Mouse (Mus musculus) layer of hippocampus, adult 11-12 months (tissue): ENCODE data around the gene Prnp.

Experiments used
- DNase-seq: peaks from one replicate; pipeline ENCODE4 v3.0.0; 2022; ENCODE audit warnings: low spot score

Prnp gene

DNA sequence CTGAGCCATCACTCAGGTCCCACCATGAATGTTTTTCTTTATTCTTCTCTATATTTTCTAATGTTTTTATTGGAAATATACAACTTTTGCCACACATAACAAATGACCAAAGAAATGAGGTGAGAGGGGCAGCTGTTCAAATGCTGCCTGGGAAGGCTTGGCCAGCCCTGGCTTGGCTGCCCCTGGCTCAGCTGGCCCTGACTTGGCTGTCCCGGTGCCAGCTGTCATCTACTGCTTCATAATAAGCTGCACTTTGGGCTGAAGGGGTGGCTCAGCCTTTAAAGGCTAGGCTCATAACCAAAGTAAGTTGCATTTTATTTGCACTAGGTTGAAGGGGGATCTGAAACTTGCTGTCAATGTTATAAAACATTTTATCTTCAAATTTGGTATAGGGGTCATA lies 2.9 kb upstream of the Prnp start:
- DNase-seq, result no peak

DNA sequence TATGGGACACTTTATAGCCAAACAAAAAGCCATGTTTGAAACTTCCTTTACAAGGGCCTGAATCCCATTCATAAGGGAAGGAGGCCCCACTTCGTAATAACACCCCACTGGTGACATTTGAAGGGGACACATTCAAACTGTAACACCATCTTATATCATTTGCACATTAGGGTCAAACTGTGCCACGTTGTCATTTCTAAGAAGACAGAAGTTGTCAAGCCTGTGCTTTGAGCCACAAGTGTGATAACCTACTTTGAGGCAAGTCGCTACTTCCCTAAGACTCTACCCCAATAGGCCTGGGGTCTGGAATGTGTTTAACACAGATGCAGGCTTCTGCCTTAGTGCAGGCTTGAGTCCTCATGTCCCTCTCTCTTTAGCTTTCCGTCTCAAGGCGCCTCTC lies 2.4 kb upstream of the Prnp start:
- DNase-seq, result no peak

DNA sequence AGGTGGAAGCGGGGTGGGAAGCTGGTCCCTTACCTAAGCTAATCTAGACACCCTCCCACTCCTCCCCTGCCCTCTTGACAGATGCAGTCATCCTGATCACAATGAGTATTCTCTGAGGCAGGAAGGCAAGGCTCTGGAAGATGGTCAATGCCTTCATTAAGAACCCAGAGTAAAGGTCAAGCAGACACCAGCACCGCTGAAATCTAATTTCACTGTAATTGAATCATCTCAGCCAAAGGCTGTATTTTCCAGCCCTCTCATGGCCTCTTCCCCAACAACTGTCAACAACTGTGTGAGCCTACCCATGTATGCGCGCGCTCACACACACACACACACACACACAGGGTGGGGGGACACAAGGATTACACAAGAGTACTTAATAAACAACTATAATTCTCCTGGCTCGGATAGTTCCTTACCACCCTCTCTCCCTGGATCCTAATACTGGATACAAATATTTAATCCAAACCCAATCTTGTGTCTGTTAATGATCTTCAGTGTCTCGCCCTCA lies 1.3 kb upstream of the Prnp start:
- no peak for DNase-seq

DNA sequence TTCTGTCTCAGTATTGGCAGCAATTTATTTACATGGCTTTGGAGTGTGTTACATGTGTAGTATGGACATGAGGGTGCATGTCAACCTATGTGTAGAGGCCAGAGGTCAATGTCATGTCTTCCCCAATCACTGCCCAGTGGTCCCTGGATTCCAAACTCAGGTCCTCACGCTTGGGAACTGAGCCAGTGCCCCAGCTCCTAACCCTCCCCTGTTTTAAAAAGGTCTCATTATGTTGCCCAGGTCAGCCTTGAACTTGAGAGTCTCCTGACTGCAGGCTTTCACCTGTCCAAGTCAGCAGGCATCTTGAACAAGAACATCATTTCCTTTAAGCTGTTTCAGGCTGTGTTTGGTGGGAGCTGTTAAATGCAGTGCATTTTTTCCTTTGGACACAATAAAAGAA lies 822 bp upstream of the Prnp start:
- no peak for DNase-seq

DNA sequence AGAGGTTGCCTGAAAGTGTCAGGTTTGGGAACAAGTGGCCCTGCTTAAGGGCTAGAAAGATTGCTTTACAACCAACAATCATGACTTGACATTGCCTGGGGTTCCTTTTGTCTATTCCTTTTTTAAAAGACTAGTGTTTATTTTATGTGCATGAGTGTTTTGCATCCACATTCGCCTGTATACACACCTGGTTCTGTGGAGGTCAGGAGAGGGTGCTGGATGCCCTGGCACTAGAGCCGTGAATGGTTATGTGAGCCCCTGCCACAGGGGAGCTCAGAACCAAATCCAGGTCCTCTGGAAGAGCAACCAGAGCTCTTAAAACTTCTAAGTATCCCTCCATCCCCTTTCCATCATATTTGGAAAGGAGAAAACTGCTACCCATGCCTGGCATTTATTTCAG lies 1.1 kb downstream of the Prnp start:
- DNase-seq, result no peak

DNA sequence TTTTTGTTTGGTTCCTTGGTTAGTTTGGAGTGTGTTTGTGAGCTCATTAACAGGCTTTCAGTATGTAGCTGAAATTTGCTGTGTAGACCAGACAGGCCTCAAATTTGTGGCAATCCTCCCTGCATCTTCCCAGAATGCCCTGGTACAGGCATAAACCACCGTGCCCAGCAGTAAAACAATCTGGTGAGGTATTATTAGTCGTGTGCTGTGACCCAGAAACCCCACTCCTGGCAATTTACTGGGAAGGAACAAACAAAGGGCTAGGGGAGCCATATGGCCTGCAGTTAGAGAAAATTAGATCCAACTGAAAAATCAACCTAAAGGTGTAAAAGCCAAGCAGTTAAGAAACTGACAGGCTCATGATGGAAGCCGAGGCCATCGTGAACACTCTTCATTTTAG lies 1.6 kb downstream of the Prnp start:
- no peak for DNase-seq

DNA sequence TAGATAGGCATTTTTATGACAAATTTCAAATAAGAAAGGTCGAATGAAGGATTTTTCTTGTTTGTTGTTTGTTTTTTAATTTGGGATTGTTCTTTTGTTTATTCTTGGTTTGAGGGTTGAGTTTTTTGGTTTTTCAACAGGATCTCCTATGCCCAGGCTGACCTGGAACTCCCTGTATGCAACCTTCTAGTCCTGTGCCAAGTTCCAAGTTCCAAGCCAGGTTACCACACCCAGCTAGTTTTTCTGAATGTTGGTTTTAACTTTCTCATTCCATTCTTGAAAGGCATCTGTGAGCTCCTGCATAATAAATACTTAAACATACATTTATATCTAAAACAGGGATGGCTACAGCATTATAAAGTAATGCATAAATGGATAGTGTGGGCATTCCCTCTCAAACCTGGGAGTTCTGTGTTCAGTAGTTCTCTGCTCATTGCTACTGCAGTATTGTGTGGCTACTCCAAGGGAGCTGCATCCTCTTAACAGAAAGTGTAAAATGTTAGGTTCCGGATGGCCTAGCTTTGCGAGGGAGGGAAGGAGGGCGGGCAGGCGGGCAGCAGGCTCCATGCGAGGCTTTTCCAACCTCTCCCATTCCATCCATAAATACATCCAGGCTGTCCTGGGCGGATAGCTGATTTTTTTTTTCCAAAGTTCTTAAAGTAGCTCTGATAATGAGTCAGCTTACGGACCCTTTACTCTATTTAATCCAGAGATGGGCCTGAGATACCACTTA lies 3.0 kb downstream of the Prnp start:
- DNase-seq, result no peak

DNA sequence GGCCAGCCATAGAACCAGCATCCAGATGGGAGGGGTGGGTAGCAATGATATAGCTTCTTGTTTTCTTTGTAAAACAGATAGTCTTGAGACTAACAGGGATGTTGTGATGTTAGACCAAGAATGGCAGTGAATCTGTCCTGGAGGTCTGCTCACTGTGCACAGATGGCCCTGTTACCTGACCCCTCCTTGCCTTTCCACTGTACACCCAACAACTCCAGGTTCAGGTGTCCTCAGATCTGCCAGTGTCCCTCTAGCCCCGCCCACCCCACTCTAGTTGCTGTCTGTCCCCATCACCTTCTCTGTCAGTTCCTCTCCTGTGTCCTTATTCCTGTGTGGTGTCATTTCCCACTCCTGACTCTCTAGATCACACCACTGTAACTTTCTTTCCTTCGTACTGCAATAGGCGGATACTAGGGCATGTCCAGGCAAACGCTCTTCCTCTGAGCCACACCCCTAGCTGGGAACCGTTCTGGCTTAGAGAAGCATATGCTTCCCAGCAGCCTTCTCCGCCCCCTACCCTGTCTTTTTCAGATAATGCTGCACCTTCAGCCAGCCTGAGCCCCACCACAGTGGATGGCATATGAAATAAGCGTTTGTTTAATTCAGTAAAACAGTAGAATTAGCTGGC lies 22.7 kb downstream of the Prnp start:
- DNase-seq, result no peak

DNA sequence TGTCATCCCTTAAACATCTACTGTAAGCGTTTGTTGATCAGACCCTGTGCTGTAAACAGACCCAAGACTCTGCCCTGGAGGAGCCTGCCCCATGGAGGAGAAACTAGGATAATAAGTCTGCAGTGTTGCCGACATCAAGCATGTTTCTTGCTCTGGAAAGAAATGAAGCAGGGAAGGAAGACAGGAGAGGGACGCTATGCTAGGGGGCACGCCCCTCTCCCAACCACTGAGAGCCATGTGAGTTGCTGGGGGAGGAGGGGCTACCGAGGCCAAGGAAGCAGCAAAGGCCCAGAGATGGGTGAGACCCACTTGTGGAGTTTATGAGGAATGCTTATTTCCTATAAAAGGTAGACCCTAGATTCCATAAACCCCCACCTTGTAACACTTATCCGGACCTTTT lies 23.3 kb downstream of the Prnp start:
- no peak for DNase-seq

DNA sequence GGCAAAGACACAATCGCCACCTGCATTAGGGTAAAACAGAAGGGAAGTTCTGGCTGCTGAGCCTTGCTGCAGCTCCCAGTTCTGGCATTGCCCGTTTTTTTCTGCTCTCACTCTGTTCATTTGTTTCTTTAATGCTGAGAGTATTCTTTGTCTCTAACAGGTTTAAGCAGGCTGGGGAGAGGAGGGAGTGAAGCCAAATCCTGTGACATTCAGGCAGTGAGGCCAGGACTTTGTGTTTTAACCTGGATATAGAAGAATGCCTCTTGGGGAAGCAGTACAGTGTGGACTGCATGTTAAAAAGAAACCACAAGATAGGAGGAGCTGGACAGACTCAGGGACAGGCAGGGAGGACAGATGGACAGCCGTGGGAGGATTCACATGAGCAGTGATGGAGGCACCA lies 23.9 kb downstream of the Prnp start:
- peak; percentile 48 for DNase-seq

DNA sequence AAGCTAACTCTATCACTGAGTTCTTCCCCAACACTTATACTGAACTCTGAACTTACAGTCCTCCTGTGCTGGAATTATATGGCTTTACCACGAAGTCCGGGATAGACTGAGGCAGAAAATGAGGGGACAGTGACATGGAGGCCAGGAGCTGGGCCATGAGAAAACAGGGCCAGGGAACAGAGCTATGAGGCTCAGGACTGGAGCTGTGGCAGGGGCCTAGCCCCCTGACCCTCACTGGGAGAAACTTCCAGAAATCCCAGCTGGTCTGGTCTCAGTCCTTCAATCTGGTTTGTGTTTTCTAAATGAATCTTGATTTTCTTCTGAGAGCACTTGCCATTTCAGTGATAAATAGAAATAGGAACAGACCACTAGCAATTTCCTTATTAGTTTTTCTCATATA lies 24.5 kb downstream of the Prnp start:
- DNase-seq, result no peak

DNA sequence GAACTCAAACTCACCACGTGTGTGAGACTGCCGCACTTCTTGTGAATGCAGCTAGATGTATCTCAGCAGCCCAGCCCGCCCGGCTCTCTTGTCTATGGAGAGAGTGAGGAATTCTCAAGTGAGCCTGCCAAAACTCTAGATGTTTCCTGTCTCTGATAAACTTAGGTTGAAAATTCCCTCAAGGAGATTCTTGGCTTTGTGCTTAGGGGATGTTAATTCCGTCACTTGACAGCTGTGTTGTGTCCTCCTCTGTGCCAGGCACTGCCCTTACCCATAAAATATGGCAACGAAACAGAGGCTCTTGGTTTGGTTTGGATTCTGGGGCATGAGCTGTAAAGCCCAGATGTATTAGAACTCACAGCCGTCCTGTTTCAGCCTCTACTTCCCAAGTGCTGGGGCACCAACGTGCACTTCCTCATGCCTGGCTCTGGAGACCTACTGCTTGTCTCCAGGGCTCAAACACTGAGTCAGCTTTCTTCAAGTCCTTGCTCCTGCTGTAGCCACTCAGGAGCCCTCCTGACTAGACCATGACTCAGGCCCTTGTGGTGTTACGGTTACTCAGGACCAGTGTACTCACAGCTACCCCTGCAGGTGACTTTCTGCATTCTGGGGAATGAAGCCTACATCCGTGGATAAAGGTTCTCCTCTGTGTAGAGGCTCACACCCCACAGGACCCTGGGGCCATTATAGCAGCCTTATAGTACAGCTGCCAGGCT lies 25.8 kb downstream of the Prnp start:
- DNase-seq, result no peak

DNA sequence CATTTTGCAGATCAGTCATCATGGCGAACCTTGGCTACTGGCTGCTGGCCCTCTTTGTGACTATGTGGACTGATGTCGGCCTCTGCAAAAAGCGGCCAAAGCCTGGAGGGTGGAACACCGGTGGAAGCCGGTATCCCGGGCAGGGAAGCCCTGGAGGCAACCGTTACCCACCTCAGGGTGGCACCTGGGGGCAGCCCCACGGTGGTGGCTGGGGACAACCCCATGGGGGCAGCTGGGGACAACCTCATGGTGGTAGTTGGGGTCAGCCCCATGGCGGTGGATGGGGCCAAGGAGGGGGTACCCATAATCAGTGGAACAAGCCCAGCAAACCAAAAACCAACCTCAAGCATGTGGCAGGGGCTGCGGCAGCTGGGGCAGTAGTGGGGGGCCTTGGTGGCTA lies 26.7 kb downstream of the Prnp start:
- DNase-seq, result no peak

DNA sequence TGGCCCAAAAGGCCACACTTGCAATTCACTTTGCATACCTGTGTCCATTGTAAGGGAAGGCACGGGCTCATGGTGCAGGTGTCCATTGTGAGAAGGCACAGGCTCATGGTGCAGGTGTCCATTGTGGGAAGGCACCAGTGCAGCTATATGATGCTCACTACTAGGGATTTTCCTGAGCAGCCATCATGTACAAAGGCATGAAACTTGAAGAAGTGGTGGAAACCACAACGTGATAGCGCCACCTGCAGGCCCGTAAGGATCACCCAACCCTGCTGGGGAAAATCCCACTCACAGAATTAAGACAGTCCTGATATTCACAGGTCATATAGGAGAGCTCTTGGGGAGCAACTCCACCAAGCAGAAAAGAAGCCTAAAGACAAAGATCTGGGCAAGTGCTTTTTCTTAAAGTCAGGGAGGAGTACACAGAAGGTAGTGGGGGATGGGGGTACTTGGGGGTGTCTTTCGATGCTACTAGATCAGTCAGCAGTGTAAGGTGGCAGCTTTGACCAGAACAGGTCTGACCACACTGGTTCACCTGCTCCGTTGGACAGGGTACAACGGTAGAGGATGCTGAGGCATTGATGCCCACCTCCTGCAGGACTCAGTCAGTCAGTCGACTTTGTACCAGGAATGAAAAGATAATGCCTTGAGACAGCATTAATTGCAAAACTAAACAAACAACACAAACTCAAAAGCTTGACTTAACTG lies 29.8 kb downstream of the Prnp start:
- peak; percentile 68 for DNase-seq

DNA sequence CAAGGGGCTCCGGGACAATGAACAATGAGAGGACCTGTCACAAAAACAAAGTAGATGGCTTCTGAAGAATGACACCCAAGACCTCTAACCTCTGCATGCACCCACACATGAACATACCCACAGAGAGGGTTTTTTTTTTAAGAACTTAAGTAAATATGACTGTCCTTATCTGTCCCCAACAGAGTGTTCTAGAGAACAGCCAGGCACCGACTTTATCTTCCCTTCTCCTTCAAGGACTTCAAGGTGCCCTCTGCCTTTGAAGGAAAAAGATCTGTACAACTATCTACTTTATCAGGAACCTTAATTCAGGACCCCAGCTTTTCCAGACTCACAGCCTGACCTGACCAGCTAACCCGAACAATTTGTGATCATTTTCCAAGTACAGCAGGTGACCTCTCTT lies 30.8 kb downstream of the Prnp start:
- DNase-seq, result no peak

DNA sequence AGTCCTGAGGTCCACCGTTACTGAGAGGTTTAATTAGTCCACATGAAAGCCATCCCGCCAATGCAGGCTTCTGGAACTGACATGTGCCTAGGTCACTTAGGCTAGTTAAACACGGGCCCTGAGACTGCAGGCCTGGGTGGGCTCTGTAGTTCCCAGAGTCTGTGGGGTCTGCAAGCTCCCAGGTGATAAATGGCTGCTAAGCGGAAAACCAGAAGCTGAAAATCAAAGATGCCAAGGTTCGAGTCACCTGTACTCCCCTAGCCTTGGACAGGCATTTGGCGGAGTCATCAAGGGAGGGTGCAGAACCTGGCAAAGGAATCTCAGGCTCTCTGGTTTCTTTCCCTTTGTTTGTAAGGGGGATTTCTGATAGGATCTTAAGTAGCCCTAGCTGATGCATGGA lies 31.8 kb downstream of the Prnp start:
- DNase-seq, result no peak

DNA sequence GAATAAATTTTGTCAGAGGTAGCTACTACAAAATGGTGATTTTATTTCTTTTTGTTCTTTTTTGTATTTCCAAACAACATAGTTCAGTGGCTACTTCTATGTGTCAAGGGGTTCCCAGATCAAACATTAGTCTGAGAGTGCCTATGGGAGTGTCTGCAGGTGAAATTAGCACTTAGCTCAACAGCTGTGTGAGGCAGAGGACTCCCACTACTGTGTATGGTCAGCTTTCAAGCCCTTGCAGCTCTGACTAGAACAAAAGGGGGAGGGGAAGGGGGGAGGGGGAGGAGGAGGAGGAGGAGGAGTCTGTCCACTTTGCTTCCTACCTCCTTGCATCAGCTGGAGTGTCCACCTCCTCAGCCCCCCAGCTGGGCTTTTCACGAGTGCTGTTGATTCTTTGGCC lies 34.6 kb downstream of the Prnp start:
- no peak for DNase-seq

DNA sequence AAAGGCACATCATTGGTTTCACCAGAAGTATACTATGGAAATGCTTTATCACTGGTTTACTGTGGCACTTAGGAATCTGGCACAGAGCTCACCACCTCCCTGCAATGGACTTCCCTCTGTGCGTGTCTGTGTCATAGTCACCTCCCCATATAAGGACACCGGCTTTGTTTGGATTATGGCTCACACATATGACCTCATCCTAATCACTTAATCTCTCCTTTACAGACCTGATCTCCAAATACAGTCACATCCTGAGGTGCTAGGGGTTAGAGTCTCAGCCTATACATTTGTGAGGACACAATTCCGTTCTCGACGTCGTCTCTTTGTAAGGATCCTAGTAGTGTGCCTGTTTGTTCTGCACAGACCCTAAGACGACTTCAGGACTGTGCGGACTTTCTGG lies 35.5 kb downstream of the Prnp start:
- peak; percentile 2 for DNase-seq

DNA sequence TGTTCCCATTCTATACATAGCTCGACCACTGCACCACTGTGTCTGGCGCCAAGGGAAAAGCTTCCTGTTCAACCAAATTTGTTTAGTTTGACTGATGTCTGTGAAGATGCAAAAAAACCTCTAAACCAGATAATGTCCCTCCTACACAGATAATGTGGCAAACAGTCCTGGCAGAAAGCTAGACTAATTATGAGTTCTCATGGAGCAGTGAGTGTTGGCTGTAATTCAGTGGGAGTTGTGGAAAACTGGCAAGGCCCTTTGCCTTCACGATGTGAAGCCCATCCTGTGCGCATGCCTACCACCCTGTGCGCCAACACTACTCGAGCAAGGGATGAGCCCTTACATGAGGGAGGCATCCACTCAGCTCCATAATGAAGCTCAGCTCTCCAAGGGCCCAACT lies 36.0 kb downstream of the Prnp start:
- peak; percentile 13 for DNase-seq

DNA sequence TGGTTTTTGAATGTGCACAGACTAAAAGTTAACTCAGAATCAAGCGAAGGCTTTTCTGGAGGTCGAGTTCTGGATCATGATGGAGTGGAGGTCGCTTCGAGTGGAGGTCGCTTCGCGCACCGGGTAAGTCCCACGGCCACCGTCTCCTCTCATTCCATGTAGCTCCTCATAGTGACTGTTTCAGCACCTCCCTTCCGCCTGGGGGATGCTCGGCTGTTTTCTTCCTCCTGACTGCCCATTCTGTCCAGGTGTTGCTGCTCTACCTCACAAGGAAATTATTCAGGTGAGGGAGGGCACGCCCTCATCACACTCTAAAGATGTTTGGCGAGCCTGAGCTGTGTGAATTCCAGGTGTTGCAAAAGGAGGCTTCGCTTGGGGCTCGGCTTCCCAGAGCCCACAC lies 36.6 kb downstream of the Prnp start:
- DNase-seq, result peak; percentile 1

DNA sequence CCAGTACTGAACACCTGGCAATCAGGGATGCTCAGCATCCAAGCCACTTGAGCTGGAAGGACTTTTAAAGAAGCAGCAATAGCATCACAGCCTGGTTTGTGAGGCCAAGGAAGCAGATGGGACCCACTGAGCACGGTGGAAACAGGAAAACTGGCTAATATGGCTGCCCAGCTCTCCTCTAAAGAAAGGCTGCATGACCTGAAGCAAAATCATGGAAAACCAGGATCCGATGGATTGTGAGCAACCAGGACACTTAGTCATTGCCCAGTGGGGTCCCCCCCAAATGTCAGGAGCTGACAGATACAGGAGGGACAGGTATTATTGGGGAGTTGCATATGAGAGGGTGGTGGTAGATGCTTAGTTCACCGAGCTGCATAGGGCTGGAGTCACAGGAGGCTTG lies 38.4 kb downstream of the Prnp start:
- peak; percentile 1 for DNase-seq

DNA sequence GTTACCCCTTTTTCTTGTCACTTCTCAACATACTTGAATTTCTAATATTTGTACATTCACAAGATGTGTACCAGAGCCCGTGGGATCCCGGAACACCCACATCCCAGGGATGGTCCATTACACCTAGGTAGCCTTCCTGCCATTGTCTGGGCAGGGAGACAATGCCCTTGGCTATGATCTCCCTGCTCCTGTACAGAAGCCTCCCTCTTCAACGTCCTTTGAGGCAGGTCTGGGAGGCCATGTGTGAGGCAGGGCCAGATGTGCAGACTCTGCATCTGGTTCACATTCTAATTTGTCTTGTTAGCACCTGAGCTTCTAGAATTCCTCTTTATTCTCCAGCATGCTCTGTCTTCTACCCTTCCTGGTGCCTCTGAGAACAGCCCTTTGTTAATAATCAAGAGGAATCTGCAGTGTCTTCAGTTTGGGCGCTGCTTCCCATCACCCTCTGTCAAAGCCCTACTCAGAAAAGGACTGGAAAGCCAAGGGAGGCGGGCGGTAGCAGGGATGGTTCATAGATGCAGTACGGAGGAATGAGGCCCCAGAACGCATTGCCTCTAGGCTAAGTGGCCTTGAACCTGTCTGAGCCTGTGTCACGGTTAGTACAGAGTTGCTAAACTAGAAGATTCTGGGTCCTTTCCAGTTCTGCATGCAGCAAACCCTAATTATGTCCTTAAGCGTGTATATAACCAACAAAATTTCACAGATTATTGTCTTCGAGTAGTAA lies 39.4 kb downstream of the Prnp start:
- peak; percentile 2 for DNase-seq
